Mouse (Mus musculus) neutrophil, adult 59 days (primary cell): Measurements from ENCODE around the gene Olfr1394. TPM values are rescaled to one million over a fixed set of nuclear protein-coding genes. Genes with fewer than 3 reads are reported as not detected.

ENCODE experiments used
- total RNA-seq, 2 experiments: library from RNA; stranded (reverse); gene quantifications; 1 replicate in 1 of 2; 2 replicates in 1 of 2; pipeline ENCODE4 v1.2.4; 2023

Olfr1394 gene
- total RNA-seq, result not detected

DNA sequence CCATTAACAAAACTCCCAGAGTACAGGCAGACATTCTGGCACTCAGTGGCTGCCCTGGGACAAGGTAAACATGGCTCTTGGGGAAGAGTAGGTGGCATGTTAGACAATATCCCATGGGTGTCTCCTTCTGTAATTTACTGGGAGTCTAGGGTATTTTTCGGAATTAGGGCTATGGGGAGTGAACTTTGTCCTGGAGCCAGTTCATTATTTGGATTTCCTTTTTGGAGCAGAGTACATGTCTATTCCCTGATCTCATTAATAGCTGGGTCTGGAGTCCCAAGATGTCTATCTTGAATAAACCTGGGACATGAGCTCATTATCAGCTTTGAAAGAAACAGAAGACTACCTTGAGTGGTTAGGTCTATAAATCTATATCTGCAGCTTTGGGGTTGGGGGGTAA is at the start of gene Olfr1394:
Gene Olfr1394 (plus strand): TSS at position 301 of the 400 bp plus-strand sequence.

GRCm38 (mm10) chr11:49114774-49115173 is 39.4 kb upstream of the Olfr1394 start, which contains the start of gene Olfr1396:
Gene Olfr1396 (minus strand): TSS chr11:49114874.

GRCm38 (mm10) chr11:49141974-49142373 is 12.2 kb upstream of the Olfr1394 start, which contains the start of gene Olfr1395:
Gene Olfr1395 (plus strand): TSS chr11:49142274.

GRCm38 (mm10) chr11:49186955-49187488 is 32.8 kb downstream of the Olfr1394 start, which contains the start of gene Btnl9:
Gene Btnl9 (minus strand): TSS chr11:49187159.

GRCm38 (mm10) chr11:49203129-49203768 is 49.1 kb downstream of the Olfr1394 start, which contains the start of gene Zfp62:
Gene Zfp62 (plus strand): TSS chr11:49203292.

Other genes with a start within 250 kb of the Olfr1394 start
- 10 to 100 TPM; 15.2 to 15.9 TPM for gene Psme2b, start 208.2 kb upstream of the Olfr1394 start, total RNA-seq
- not detected for gene Olfr56, start 175.5 kb upstream of the Olfr1394 start, total RNA-seq
- 10 to 100 TPM; 22.1 to 32.8 TPM for gene 9930111J21Rik1, start 175.0 kb upstream of the Olfr1394 start, total RNA-seq
- gene Gm12185, start 162.2 kb upstream of the Olfr1394 start, total RNA-seq, result under 1 TPM; 0.60 to 0.62 TPM
- under 1 TPM; 0.78 to 0.99 TPM for gene Tgtp1, start 160.2 kb upstream of the Olfr1394 start, total RNA-seq
- gene 9930111J21Rik2, start 103.1 kb upstream of the Olfr1394 start, total RNA-seq, result 10 to 100 TPM; 38.8 to 46.2 TPM
- gene Tgtp2, start 90.2 kb upstream of the Olfr1394 start, total RNA-seq, result 1 to 10 TPM in 1 of 2 experiments, not detected in 1; 1.3 TPM
- 10 to 100 TPM; 14.5 to 19.7 TPM for gene Ifi47, start 77.8 kb upstream of the Olfr1394 start, total RNA-seq
- not detected for gene Olfr1396, start 39.5 kb upstream of the Olfr1394 start, total RNA-seq
- gene Olfr1395, start 12.1 kb upstream of the Olfr1394 start, total RNA-seq, result not detected
- gene Btnl9, start 32.8 kb downstream of the Olfr1394 start, total RNA-seq, result 1 to 10 TPM; 1.2 to 1.6 TPM
- 10 to 100 TPM; 49.7 to 53.6 TPM for gene Zfp62, start 48.9 kb downstream of the Olfr1394 start, total RNA-seq
- 10 to 100 TPM; 85.1 to 92.1 TPM for gene Mgat1, start 89.8 kb downstream of the Olfr1394 start, total RNA-seq
- under 1 TPM in 1 of 2 experiments, not detected in 1; 0.18 TPM for gene Olfr1393, start 123.9 kb downstream of the Olfr1394 start, total RNA-seq
- gene Olfr1392, start 130.9 kb downstream of the Olfr1394 start, total RNA-seq, result under 1 TPM in 1 of 2 experiments, not detected in 1; 0.47 TPM
- gene Olfr10, start 150.4 kb downstream of the Olfr1394 start, total RNA-seq, result not detected
- gene Olfr1391, start 168.4 kb downstream of the Olfr1394 start, total RNA-seq, result not detected
- not detected for gene Olfr1390, start 180.8 kb downstream of the Olfr1394 start, total RNA-seq